Mouse (Mus musculus): ENCODE measurements around the gene Ndufa10.
"Not testable (repeated sequence)": the region's sequence is repeated elsewhere in the genome, so short reads cannot be mapped to it uniquely, and the experiment has no call there.

Ndufa10 gene

GRCm38 (mm10) chr1:92473165-92474041, at the start of gene Ndufa10:
TSS of gene Ndufa10 (minus strand) at chr1:92473860.
- DNase-seq (ENCODE audit: low read depth in 1 of 2, low spot score in 2 of 2), result peak; percentile 80 to 94

- no peak for DNase-seq (ENCODE audit: low read depth in 1 of 2, low spot score in 2 of 2)
These were observed 47.7 kb upstream of the Ndufa10 start for GRCm38 (mm10) chr1:92521376-92521775.

GRCm38 (mm10) chr1:92519046-92519445, 45.4 kb upstream of the Ndufa10 start:
- DNase-seq (ENCODE audit: low read depth in 1 of 2, low spot score in 2 of 2), result no peak

- DNase-seq (ENCODE audit: low read depth in 1 of 2, low spot score in 2 of 2), result no peak
These were observed 44.9 kb upstream of the Ndufa10 start, which contains the start of gene Olfr1414 for GRCm38 (mm10) chr1:92518561-92518960. TSS of gene Olfr1414 (minus strand) at chr1:92518661.

- no peak for DNase-seq (ENCODE audit: low read depth in 1 of 2, low spot score in 2 of 2)
These were observed 41.7 kb upstream of the Ndufa10 start for GRCm38 (mm10) chr1:92515390-92515789.

GRCm38 (mm10) chr1:92511646-92512045, 38.0 kb upstream of the Ndufa10 start:
- not testable (repeated sequence) for DNase-seq (ENCODE audit: low read depth in 1 of 2, low spot score in 2 of 2)

- no peak for DNase-seq (ENCODE audit: low read depth in 1 of 2, low spot score in 2 of 2)
These were observed 22.3 kb upstream of the Ndufa10 start, which contains the start of gene Olfr1415 for GRCm38 (mm10) chr1:92496001-92496400. TSS of gene Olfr1415 (minus strand) at chr1:92496101.

- no peak for DNase-seq (ENCODE audit: low read depth in 1 of 2, low spot score in 2 of 2)
These were observed 11.4 kb upstream of the Ndufa10 start, which contains the start of gene Olfr1416 for GRCm38 (mm10) chr1:92485013-92485412. TSS of gene Olfr1416 (minus strand) at chr1:92485113.

DNA sequence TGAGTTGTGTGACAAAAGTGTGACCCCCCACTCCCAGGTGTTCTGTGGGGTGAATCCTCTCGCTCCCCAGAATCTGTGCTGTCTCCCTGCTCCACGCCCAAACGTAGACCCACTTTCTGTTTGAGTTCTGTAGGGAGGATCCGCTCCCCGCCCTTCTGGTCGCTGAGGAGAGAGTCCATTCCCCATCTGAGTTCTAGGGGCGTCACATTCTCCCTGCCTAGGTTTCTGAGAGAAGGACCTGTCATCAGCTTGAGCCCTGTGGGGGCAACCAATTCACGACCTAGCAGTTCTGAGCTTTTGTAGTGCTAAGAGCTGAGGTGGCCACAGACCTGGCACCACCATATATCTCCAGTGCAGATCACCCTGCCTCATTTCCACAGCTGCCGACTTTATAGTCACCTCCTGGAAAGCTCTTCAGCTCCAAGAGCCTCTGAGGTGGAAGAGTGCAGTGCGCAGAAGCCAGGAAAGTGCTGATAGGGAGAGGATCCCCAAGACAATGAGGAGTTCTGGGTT, 462 bp upstream of the Ndufa10 start:
- peak in 1 of 2 experiments; percentile 5 for DNase-seq (ENCODE audit: low read depth in 1 of 2, low spot score in 2 of 2)

DNA sequence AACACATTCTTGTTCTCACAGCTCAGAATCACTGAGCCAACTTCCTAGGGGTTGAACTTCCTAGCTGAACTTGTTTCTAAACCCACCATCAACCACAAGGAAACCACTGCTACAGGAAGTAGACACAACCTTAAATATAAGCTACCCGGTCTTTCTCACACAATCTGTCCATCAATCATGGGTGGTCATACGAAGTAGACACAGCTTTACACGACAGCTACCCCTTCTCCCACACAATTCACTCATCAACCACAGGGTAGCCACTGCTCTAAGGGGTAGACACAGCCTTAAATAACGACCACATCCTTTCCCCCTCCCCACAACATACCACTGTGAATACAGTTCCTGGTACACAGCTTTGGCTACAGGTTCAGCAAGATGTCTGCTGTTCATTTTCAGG, 4.8 kb downstream of the Ndufa10 start:
- no peak for DNase-seq (ENCODE audit: low read depth in 1 of 2, low spot score in 2 of 2)

DNA sequence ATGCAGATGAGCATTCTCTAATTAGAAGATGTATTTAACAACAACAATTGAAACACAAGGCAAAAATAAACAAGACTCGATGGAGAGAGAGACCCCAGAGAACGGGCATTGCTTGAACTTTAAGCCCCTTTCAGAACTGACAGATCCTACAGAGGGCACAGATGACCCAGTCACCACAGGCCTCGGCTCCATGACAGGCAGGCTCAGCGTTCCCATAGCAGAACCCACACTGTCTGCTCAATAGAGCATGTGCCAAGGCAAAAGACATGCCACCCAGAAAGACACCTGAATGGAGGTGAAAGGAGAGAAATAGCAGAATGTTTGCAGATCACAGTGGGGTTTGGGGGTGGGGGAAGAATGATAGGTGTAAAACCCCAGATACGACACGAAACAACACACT, 15.2 kb downstream of the Ndufa10 start:
- no peak for DNase-seq (ENCODE audit: low read depth in 1 of 2, low spot score in 2 of 2)

DNA sequence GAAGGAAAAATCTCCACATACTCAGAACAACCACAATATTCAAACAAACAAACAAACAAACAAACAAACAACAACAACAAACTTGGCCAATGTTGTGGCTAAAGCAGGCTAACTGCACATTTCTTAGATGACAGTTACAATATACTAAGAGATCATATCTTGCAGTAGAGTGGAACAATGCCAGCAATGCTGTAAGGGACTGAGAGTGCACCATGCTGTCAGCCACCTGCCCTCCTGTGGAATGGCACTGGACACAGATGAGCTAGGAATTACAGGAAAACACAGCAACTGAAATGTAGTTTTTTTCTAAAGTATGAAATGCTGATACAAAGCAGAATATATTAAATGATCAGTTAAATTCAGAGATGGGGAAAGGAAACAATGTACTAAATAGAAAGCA, 15.9 kb downstream of the Ndufa10 start:
- no peak for DNase-seq (ENCODE audit: low read depth in 1 of 2, low spot score in 2 of 2)

DNA sequence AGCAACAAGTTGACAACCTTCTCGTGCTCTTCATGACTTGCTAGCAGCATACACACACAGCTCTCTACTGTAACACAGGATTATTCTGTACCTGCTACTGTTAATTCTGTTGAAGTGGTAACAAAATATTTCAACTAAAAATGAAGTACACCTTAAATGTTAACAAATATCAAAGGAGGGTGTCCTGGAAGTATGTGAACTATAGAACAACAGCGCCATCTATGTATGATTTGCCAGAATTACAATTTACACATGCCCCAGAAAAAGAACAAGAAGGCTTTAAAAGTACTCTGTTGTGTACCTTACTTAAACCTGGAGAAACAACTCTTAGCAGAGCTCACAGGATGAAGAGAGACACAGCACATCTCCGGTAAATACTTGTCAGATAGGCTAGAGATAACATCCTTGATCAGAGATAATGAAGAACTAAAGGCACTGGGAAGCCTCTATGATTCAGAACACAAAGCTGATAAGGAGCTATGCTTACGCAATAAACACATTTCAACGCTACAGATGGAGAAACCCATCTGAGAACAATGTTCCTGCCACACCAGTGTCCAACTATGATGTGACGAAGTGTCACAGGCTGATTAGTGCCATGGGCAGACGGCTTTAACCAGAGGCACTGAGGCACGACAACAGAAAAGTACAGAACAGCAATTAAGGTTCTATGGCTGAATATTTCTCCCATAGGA, 19.8 kb downstream of the Ndufa10 start:
- DNase-seq (ENCODE audit: low read depth in 1 of 2, low spot score in 2 of 2), result no peak

GRCm38 (mm10) chr1:92448293-92448692, 25.4 kb downstream of the Ndufa10 start:
- no peak for DNase-seq (ENCODE audit: low read depth in 1 of 2, low spot score in 2 of 2)

DNA sequence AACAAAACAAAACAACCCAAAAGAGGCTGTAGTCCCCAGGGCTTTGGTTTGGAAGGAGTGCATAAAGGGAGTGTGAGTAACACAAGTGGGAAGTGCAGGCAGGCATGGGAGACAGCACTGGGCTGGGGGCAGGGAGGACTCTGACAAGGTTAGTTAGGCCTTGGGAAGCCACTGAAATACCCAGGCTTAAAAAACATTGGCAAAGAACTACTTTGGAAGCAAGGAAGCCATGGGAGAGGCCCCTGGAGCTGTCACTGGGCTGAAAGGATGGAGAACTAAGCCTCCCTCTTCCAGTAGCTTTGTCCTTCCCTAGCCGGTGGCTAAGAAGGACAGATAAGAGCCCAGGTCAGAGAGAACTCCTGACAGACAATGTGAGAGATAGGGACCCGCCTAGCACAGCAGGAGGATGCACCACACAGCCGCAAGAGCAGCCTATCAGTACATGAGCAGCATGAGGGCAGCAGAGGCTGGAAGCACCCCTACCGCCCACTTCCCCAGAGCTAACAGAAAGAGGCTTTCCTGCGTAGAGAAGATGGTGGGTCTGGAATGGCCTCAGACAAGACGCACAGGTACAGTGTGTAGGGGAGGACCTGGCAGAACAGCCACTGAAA, 32.1 kb downstream of the Ndufa10 start:
- no peak for DNase-seq (ENCODE audit: low read depth in 1 of 2, low spot score in 2 of 2)

DNA sequence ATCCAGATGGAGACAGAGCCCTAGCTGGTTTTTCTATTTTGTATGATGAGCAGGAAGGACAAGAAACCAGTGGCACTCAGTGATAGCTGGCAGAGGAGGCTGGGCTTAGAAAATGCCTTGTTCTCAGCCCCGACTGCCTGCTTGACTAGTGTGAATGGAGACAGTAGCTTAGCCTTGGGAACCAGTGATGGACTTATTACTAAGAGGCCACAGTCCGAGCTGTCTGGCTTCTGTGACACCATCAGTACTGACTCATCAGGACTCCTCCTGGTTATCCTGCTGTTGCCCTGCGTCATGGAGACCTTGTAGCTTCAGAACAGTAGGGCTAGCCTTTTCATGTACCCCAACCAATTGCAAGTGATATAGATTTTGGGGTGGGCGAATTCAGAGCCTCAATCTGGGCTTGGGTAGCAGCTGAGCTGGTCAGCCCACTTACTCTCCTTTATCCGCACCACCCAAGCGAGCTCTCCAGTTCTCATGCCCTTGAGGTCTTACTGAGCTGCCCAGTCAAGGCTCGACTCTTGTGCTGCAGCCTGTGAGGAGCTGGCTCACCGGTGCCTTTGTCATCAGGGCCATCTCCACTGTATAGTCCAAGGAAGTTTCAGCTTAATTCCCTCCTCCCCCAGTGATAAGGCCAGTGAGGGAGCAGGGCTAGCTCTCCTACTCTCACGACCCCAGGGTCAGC, 33.5 kb downstream of the Ndufa10 start:
- DNase-seq (ENCODE audit: low read depth in 1 of 2, low spot score in 2 of 2), result no peak

DNA sequence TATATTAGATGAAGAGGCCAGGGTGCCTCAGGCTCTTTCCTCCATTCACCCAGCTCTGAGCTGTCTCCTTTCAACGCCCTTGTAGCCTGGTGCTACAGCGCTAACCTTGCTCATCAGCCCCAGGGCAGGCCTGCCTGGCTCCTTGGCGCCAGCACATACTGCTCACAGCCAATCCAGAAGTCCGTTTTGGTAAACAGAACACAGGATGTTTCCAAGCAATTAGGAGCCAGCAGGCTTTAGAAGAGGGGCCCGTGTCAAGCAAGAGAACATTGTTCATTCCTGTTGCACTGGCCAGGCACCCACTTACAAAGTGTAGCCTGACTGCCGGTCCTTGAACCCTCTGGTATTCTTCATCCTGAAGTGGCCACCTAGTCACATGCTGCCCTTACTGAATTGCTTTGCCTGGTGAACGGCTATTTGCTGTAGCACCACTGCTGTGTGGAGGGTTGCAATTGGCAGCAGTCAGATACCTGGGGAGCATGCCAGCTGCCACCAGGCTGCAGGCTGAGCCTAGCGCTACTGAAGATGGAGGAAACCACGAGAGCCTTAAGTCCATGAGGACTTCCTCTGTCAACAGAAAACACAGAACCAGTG, 35.9 kb downstream of the Ndufa10 start:
- DNase-seq (ENCODE audit: low read depth in 1 of 2, low spot score in 2 of 2), result no peak

DNA sequence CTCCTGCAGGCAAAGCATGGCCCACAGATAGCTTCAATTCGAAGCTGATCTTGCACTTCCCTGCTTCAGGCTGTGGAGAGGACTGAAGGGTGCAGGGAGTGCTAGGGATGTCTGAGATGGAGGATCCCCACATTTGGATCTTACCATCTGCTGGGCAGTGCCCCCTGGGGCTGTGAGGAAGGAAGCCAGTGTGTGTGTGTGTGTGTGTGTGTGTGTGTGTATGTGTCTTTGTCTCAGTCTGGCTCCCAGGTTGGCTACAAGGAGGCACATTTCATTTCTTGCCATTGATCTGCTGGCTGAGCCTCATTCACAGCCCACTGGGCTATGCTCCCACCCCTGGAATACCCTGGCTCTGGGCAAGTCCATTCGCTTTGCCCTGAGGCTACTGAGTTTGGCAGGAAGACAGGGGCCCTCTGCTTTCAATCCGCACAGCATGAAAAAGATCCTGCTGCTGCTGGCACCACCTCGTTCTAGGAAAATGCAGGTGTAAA, 36.8 kb downstream of the Ndufa10 start:
- DNase-seq (ENCODE audit: low read depth in 1 of 2, low spot score in 2 of 2), result no peak

DNA sequence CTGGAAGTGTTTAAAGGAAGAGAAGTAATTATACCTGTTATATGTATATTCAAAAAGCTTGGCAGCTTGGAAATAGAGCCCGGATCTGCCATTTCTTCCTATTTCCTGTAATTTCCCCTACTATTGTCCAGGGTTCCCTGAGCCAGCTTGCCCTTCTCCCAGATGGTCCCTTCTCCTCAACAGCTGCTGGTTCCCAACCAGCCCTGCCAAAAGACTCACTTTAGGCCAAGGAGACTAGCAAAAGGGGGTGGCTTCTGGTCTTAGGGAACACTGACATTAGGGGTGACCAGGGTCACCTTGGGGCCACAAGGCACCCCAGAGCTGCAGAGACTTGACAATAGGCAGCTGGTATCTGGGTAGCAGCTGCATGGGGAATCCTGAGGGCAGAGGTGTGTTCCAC, 38.7 kb downstream of the Ndufa10 start:
- no peak for DNase-seq (ENCODE audit: low read depth in 1 of 2, low spot score in 2 of 2)

DNA sequence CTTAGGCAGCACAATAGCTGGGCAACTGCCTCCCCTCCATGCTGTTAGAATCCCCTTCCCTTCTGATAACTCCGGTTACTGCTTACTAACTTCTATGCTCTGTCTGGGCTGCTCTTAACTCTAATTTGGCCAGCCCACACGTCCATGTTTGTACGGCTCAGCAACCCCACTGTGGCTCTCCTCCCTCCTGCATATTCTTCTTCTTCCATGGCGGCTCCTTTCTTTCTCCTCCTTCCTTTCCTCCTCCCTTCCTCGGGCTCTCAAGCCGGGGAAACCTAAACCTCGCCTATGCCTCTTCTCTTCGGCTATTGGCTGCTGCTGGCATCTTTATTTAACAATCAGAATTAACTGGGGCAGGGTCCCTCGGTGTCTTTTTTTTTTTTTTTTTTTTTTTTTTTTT, 40.9 kb downstream of the Ndufa10 start:
- no peak for DNase-seq (ENCODE audit: low read depth in 1 of 2, low spot score in 2 of 2)

Data from monocyte, adult 2 months (primary cell).